Mouse (Mus musculus): ENCODE results near the gene Igf2.

GRCm38 (mm10) chr7:142668328-142668727 is 1.7 kb upstream of the Igf2 start:
- no peak for TF ChIP-seq EP300 (IDR thresholded peaks at IDR 0.05; ENCODE audit: insufficient read depth, low read depth, low read length)
- TF ChIP-seq CTCF (IDR thresholded peaks at IDR 0.05): no peak

Data from heart, adult 2 months (tissue).